Mouse (Mus musculus) embryonic stem cell, embryonic (primary cell): ENCODE measurements at regions not wholly inside any gene's neighbourhood (a gene's known extent, or its start where the extent isn't known, plus 50 kb on each side); places are given as distances from the start of the nearest gene placed in this dataset.

Experiments
- CTCF ChIA-PET, 4 experiments: fragments of 300-600 bp in 2 of 4; fragments of 350-600 bp in 2 of 4; sonication (Branson Sonifier 250); formaldehyde crosslinking; loops; one replicate each; lab custom pipeline; 2022; ENCODE audit warnings: inconsistent platforms in 2 of 4; lab: Charles Lee
- POLR2A ChIA-PET, 4 experiments: fragments of 300-600 bp in 2 of 4; fragments of 350-600 bp in 2 of 4; sonication (Branson Sonifier 250); formaldehyde crosslinking; loops; one replicate each; lab custom pipeline; 2022; ENCODE audit warnings: antibody characterized with exemption in 4 of 4, inconsistent platforms in 1 of 4; lab: Charles Lee

GRCm38 (mm10) chr4:91080620-91081441 is 319.8 kb downstream of the Elavl2 start:
- POLR2A ChIA-PET: no interaction called here
- CTCF ChIA-PET: no interaction called here

- CTCF ChIA-PET: no interaction called here
Measured at GRCm38 (mm10) chr4:91071263-91071662, 329.3 kb downstream of the Elavl2 start.

GRCm38 (mm10) chr4:91060933-91061332 is 339.7 kb downstream of the Elavl2 start:
- ChIA-PET CTCF (no interaction called here), POLR2A (no interaction called here)

More at GRCm38 (mm10) chr4:91071263-91071662, 329.3 kb downstream of the Elavl2 start:
- POLR2A ChIA-PET: no interaction called here

DNA sequence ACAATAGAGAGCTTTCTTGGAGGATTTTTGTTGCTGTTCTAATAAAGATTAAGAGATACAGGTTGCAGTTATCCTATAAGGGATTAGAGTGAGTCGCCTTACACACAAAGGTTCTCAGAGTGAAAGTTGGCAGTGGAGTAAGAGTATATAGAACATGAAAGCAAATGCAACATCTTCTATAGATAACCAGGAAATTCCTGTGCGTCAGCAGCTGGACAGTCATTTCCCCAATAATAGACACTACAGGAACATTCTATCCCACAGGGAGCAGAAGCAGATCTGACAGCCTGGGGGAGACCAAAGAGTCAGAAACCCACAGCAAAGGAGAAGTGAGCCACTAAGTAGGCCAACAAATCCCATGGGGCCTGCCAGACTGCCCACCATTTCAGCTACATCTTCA is 348.7 kb downstream of the Elavl2 start:
- ChIA-PET CTCF (no interaction called here), POLR2A (no interaction called here)

GRCm38 (mm10) chr4:91029462-91029861 is 371.1 kb downstream of the Elavl2 start:
- ChIA-PET POLR2A (no interaction called here), CTCF (interaction anchor here in 1 of 4 experiments (0.7 kb wide), 1 partner anchor 585 kb away, joined by 3 read pairs; no protein-coding TSS in a partner anchor)

- ChIA-PET POLR2A (no interaction called here), CTCF (no interaction called here)
Measured at GRCm38 (mm10) chr4:91028013-91028626, 372.5 kb downstream of the Elavl2 start.

GRCm38 (mm10) chr4:90996388-90997092 is 404.0 kb downstream of the Elavl2 start:
- POLR2A ChIA-PET: interaction anchor here in 1 of 4 experiments (0.5 kb wide), 1 partner anchor 34 kb away, joined by 4 read pairs; no protein-coding TSS in a partner anchor
- CTCF ChIA-PET: no interaction called here

GRCm38 (mm10) chr4:90964658-90965057 is 435.9 kb downstream of the Elavl2 start:
- CTCF ChIA-PET: no interaction called here
- POLR2A ChIA-PET: no interaction called here

- ChIA-PET POLR2A (no interaction called here), CTCF (no interaction called here)
Measured at GRCm38 (mm10) chr4:90943687-90944385, 456.7 kb downstream of the Elavl2 start.

- POLR2A ChIA-PET: no interaction called here
- CTCF ChIA-PET: no interaction called here
Measured at GRCm38 (mm10) chr4:90917312-90918107, 483.1 kb downstream of the Elavl2 start.

- CTCF ChIA-PET: no interaction called here
- POLR2A ChIA-PET: no interaction called here
Measured at GRCm38 (mm10) chr4:90906311-90906710, 494.3 kb downstream of the Elavl2 start.

GRCm38 (mm10) chr4:90868209-90868608 is 532.4 kb downstream of the Elavl2 start:
- CTCF ChIA-PET: no interaction called here
- POLR2A ChIA-PET: no interaction called here

GRCm38 (mm10) chr4:90860854-90861253 is 539.7 kb downstream of the Elavl2 start:
- CTCF ChIA-PET: interaction anchor here in 3 of 4 experiments (0.7 to 1.3 kb wide), 3 partner anchors 13 to 1733 kb away, joined by 3 to 6 read pairs (median 4); no protein-coding TSS in a partner anchor

GRCm38 (mm10) chr4:90839804-90840203 is 560.8 kb downstream of the Elavl2 start:
- ChIA-PET POLR2A (no interaction called here), CTCF (no interaction called here)

More at GRCm38 (mm10) chr4:90860854-90861253, 539.7 kb downstream of the Elavl2 start:
- POLR2A ChIA-PET: no interaction called here

GRCm38 (mm10) chr4:90799078-90799477 is 580.5 kb downstream of the Zfp352 start:
- POLR2A ChIA-PET: no interaction called here

GRCm38 (mm10) chr4:90798637-90799036 is 580.0 kb downstream of the Zfp352 start:
- POLR2A ChIA-PET: no interaction called here
- CTCF ChIA-PET: no interaction called here

More at GRCm38 (mm10) chr4:90799078-90799477, 580.5 kb downstream of the Zfp352 start:
- CTCF ChIA-PET: no interaction called here

GRCm38 (mm10) chr4:90797472-90797871 is 578.9 kb downstream of the Zfp352 start:
- ChIA-PET POLR2A (no interaction called here), CTCF (no interaction called here)
